Mouse (Mus musculus): ENCODE data around the gene Fancg.

- no peak for TF ChIP-seq CTCF (IDR thresholded peaks at IDR 0.05 in 2 of 3, conservative IDR thresholded peaks at IDR 0.05 in 1 of 3; ENCODE audit: control insufficient read depth in 1 of 3, insufficient read depth in 1 of 3, low read depth in 2 of 3, low read length in 3 of 3, poor library complexity in 1 of 3, severe bottlenecking in 1 of 3)
- no peak for TF ChIP-seq USF1 (IDR thresholded peaks at IDR 0.05; ENCODE audit: low read depth, low read length)
Observed at GRCm38 (mm10) chr4:43018156-43018555, 7.8 kb upstream of the Fancg start.
